Mouse (Mus musculus) spleen, adult 2 months (tissue): ENCODE measurements around the gene Plaur.

Experiments used
- CTCF ChIP-seq: fragments of 200-500 bp; IDR thresholded peaks from 2 replicates; pipeline ENCODE4 v1.5.1; 2011; ENCODE audit warnings: mild to moderate bottlenecking, inconsistent platforms; ENCODE audit not compliant: insufficient read depth, insufficient read length, insufficient replicate concordance; ENCODE audit errors: extremely low read depth
- POLR2A ChIP-seq: fragments of 200-500 bp; IDR thresholded peaks from 2 replicates; pipeline ENCODE4 v1.6.1; 2011; ENCODE audit warnings: low read depth, low read length, inconsistent platforms

- TF ChIP-seq POLR2A, result no peak; the same call in 1 of the 2 replicates
- no peak for TF ChIP-seq CTCF
Measured at GRCm38 (mm10) chr7:24506838-24507725, 44.8 kb downstream of the Plaur start, which contains the start of gene Zfp428.
